Mouse (Mus musculus) induced T-regulatory cell, adult 2 months (primary cell): ENCODE measurements around the gene Olfm3.

Experiments
- DNase-seq: peaks from one replicate; pipeline ENCODE4 v3.0.0-alpha.2; 2012; ENCODE audit warnings: low read depth

The Olfm3 gene

GRCm38 (mm10) chr3:115080428-115081181, 176.7 kb downstream of the Olfm3 start:
- DNase-seq: no peak

DNA sequence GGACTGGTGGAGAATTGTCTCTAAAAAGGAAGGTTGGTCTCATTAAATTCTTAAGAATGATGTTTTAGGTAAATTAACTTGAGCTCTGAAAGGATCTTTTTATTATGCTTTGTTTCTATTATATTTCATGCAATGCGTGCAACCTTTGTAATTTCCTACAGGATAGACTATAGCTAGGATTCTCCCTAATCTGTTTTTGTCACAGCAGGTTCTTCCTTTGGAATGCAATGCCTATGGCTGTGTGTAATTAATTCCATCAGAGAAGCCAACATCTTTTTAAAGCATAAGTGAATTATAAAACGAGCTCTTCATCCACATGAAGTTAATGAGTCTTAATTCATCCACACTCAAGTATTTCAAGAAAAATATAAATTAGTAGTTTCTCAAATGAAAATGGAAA, 177.5 kb downstream of the Olfm3 start:
- no peak for DNase-seq

DNA sequence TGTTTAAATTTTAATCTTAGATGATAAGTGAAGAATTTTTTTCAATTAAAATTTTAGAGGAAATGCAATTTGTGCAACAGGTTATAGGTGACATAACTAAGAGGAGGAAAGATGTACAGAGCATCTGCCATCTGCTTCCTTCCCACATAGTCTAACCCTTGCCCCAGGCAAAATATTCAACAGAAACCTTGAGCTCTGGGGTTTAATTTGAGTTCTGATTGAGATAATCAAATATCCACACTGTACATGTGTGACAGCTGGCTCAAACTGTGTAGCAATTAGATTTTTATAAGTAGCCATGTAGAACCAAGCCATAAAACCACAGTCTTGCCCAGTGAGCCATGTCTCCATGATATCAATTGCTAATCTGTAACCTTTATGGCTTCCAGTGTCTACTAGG, 179.1 kb downstream of the Olfm3 start:
- DNase-seq: no peak

DNA sequence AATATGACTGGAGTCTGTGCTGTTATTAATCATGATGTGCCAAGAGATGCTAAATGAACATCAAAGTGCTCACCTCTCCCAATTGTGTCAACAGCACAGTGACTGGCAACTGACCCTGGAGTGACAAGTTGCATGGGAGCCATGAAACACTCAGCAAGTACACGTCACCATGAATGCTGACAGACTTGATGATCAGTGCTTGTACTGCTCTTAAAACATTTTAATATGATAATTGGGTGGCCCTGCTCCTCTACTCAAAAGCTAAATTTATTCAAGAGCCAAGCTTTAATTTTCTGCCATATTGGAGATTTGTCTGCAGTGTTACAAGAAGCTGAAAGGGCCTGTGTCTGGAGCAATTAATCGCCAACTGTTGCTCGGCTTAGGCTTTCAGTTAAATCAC, 184.4 kb downstream of the Olfm3 start:
- DNase-seq: no peak

DNA sequence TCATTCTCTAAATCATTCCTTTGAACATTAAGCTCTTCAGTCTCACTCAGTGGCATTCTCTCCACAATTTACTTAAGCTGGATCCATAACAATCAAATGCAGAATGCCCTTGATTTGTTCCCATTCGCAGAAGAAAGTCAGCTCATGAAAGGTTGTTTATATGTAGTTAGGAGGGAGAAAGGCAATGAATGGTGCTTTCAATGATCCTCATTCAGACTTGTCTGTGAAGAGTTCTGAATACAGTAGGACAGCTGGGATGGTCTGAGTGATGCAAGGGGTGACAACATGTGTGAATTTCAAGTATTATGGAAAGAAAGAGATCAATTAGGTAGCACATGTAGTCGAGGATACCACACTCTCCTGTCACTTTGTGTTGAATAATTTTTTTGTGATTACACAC, 186.8 kb downstream of the Olfm3 start:
- DNase-seq: no peak

- no peak for DNase-seq
These were observed 191.6 kb downstream of the Olfm3 start for GRCm38 (mm10) chr3:115095496-115095895.

GRCm38 (mm10) chr3:115099590-115099989, 195.7 kb downstream of the Olfm3 start:
- no peak for DNase-seq

- DNase-seq: no peak
These were observed 200.4 kb downstream of the Olfm3 start for GRCm38 (mm10) chr3:115104155-115104801.

DNA sequence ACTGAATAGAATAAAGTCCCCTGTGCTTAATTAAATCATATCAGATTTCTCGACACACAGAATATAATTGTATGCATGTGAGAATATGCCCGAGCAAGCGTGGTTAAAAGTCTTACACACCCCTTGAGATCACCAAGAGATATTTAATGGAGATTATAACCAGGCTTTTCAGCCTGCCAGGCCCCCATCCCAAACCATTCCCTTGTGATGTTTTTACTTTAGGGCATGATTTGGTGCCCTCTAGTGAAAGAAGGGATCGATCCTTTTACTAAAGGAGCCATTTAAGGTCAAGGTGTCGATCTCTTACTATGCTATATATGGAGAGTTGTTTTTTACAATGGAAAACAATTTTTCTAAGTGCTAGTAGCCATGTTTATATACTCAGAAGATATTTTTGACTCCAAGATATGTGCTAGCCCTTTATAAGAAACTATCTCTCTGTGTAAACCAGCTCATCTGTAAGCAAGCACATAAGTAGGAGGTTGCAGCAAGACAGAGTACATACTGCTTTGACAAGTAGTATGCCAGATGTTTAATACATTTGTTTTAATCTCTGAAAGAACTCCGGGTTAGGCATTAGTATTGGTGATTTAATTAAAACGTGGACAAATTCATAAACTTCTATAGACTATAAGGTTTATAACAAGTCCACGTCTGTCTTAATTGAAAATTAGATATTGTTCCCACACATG, 201.1 kb downstream of the Olfm3 start:
- no peak for DNase-seq

DNA sequence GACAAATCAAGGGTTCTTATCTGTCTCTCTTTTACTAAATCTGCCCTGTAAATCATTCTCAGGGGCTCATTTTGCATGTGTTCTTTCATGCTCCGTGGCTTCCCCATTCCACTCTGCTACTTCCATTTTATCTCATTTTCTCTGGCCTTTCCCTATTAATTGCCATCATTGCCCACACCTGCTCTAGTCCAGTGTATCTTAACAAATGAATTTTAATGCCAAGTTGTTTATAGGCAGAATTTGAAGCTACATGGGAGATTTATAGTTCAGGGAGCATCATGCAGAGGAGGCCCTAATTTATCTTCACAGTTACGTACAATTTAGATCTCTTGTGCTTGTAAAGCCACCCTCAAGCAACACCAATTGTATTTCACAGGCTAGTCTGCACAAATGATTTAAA, 241.8 kb downstream of the Olfm3 start:
- no peak for DNase-seq

DNA sequence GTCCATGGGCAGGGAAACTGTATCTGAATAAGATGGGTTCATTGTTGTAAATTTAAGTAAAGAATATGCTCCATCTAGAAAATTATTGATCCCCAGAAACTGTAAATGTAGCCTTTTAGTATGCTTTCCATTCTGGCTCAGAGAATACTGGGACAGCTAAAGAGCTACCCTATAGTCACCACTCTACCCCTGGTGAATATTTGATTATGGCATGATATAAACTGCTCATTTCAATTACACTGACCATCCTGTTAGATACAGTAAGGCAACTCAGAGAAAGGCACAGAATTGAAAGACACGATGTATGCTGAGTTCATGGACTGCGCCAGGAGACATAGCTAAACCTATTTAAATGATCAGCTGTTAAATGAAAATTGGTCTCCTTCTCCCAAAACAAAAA, 242.4 kb downstream of the Olfm3 start:
- no peak for DNase-seq

DNA sequence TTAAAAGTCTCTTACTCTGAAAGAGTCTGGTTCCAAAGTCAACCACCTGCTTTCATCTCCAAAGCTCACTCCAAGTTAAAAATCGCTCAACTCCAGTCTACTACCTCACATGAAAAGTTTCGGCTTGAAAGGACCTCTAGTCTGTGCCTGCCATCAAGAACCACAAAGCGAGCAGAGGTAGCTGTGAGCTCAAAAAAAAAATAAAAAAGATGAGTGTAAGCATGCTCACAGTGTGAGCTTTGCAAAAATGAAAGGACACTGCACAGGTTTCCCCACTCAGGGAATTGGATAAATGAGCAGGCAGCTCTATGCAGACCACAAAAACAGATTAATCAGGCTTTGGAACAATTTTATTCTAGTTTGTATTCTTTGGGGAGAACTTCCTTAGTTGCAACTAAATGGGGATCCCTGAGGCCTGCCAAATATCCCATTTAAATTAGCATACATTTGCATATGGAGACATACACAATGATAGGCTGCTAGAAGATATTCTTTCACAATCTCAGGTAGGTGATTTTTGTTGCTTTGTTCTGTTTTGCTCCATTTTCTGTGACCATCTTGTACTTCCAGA, 255.1 kb downstream of the Olfm3 start:
- DNase-seq: no peak

- DNase-seq: no peak
These were observed 270.7 kb downstream of the Olfm3 start for GRCm38 (mm10) chr3:115174625-115175024.
